Mouse (Mus musculus) liver, adult 2 months (tissue): ENCODE results near the gene Ebf1.

ENCODE experiments used
- CTCF ChIP-seq: fragments of 200-500 bp; IDR thresholded peaks from 2 replicates; pipeline ENCODE4 v1.5.1; 2011; ENCODE audit warnings: low read depth, low read length, control low read depth
- POLR2A ChIP-seq: fragments of 200-500 bp; IDR thresholded peaks from 2 replicates; pipeline ENCODE4 v1.6.1; 2011; ENCODE audit warnings: low read length, control low read depth; ENCODE audit not compliant: insufficient read depth; ENCODE audit errors: extremely low read depth

GRCm38 (mm10) chr11:44851874-44852273 is 234.8 kb downstream of the Ebf1 start:
- TF ChIP-seq CTCF (no peak), POLR2A (no peak)
